Mouse (Mus musculus) thymus, adult 2 months (tissue): ENCODE results near the gene Arl15. TPM values are rescaled to one million over a fixed set of nuclear protein-coding genes. Genes with fewer than 3 reads are reported as not detected.

Experiments
- DNase-seq: peaks from one replicate; pipeline ENCODE4 v3.0.0; 2021
- H3K27ac ChIP-seq: fragments of 200-500 bp; 2 replicates; pipeline ENCODE4 v1.5.1; 2012; ENCODE audit warnings: low read length, control low read depth; ENCODE audit not compliant: control insufficient read depth, insufficient read depth
- H3K27me3 ChIP-seq: fragments of 200-500 bp; 2 replicates; pipeline ENCODE4 v1.6.1; 2012; ENCODE audit warnings: mild to moderate bottlenecking, low read length, moderate library complexity, mixed read lengths; ENCODE audit not compliant: control insufficient read depth, insufficient read depth
- H3K36me3 ChIP-seq: fragments of 200-500 bp; 2 replicates; pipeline ENCODE4 v1.6.1; 2012; ENCODE audit warnings: mild to moderate bottlenecking, low read length, moderate library complexity; ENCODE audit not compliant: control insufficient read depth, insufficient read depth
- H3K4me1 ChIP-seq: fragments of 200-500 bp; replicated peaks from 2 replicates; pipeline ENCODE4 v1.6.1; 2012; ENCODE audit warnings: low read length; ENCODE audit not compliant: control insufficient read depth, insufficient read depth
- H3K4me3 ChIP-seq: fragments of 200-500 bp; 2 replicates; pipeline ENCODE4 v1.5.1; 2012; ENCODE audit warnings: mild to moderate bottlenecking, low read length, control low read depth, moderate library complexity; ENCODE audit not compliant: control insufficient read depth, insufficient read depth
- CTCF ChIP-seq: fragments of 200-500 bp; IDR thresholded peaks from 2 replicates; pipeline ENCODE4 v1.5.1; 2012; ENCODE audit warnings: mild to moderate bottlenecking, control low read depth, low read length, moderate library complexity, borderline replicate concordance; ENCODE audit not compliant: control insufficient read depth, poor library complexity, insufficient read depth; ENCODE audit errors: extremely low read depth
- POLR2A ChIP-seq: fragments of 200-500 bp; IDR thresholded peaks from 2 replicates; pipeline ENCODE4 v1.6.1; 2012; ENCODE audit warnings: mild to moderate bottlenecking, low read length, control low read depth, moderate library complexity; ENCODE audit not compliant: control insufficient read depth, poor library complexity, insufficient read depth; ENCODE audit errors: extremely low read depth
- WGBS: fragments of 180-500 bp; shearing (Covaris S2); methylation state at CpG from one replicate; pipeline ENCODE4 v1.1.7; 2018; 5-methylcytosine and 5-hydroxymethylcytosine counted together
- polyA plus RNA-seq: library from polyadenylated mRNA; depleted of rRNA; stranded (reverse); fragments of >200 nt; gene quantifications from 2 replicates; pipeline ENCODE4 v1.2.3, GENCODE M21; 2012

The Arl15 gene
- polyA plus RNA-seq, 1 experiment: 4.9 TPM

DNA sequence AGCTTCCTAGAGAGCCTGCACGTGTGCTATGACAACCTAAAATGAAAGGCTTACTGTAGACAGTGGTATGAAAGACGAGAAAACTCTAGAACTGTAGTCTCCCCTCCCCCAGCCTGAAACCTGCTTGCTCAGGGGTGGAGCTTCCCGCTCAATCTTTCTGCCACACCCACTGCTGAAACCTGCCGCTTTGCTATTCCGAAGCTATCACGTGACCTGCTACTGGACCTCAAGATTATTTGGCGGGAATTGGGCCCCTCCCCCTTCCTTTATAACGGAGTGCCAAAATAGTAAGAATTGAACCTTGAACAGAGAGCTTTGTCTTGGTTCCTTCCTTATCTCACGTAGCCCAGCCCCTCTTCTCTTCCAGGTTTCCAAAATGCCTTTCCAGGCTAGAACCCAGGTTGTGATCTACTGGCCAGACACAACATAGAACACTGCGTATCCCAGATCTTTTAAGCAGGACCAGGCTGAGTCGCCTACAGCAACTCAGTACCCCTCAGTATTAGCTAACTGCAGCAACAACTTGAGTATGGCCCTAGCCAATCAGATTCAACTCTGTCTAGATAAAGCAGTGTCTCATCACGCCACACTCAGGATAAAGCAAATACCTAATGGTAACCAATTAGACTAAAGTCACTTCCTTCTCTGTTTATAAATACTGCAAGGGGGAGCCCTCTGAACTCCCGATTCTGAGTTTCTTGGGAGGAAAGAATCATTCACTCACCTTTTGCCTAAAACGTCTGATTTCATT is 31.4 kb upstream of the Arl15 start:
- no peak for DNase-seq
- Histone ChIP-seq H3K27ac (no peak overlapping the region), H3K27me3 (no peaks in the 10 kb centered on the region), H3K4me3 (no peak overlapping the region), H3K36me3 (no peaks in the 10 kb centered on the region), H3K4me1 (no peaks in the 10 kb centered on the region)
- TF ChIP-seq CTCF (no peak), POLR2A (no peak)
- WGBS: 93% methylated on average over 14 of the region's 14 CpGs

DNA sequence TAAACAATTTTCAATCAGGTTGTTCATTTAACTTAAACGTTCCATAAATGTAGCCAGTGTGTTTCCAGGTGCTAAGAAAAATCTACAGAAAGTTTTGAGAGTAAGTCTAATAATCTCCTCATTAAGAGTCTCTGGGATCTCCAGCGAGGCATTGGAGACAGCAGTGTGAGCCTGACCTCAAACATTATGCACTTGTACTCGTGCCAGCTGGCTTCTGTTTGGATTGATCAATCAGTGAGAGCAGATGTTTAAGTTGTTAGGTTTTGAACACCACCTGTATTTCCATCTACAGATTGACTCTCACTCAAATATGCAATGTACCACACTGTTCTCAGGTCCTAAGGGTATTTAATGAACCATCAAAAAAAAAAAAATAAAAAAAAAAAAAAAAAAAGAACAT is 28.9 kb upstream of the Arl15 start:
- no peak overlapping the region for H3K27ac ChIP-seq
- H3K36me3 ChIP-seq: no peaks in the 10 kb centered on the region
- TF ChIP-seq POLR2A (no peak), CTCF (no peak)
- no peaks in the 10 kb centered on the region for H3K27me3 ChIP-seq
- no peak for DNase-seq
- no peaks in the 10 kb centered on the region for H3K4me1 ChIP-seq
- no peak overlapping the region for H3K4me3 ChIP-seq
- 80% methylated on average over 3 of the region's 3 CpGs for WGBS

DNA sequence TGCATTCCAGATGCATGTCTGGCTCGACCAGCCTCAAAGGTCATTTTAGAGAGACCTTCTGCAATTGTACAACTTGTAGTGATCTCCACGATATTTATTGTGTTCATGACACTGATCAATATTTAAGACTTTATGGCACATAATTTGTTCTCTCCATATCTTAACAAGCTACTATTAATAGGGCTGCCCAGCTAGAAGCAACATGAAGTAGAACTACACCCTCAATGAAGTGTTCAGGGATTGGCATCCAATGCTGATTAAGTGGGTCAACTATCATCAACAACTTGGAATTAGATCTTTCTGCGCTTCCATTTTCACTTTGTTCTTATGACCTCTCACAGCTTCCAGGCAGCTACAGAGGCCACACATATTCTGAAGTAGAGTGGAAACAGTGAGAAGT is 24.5 kb upstream of the Arl15 start:
- 95% methylated on average over 3 of the region's 3 CpGs for WGBS
- Histone ChIP-seq H3K4me1 (no peaks in the 10 kb centered on the region), H3K27ac (no peak overlapping the region), H3K4me3 (no peak overlapping the region), H3K36me3 (no peaks in the 10 kb centered on the region), H3K27me3 (no peaks in the 10 kb centered on the region)
- no peak for TF ChIP-seq POLR2A
- no peak for TF ChIP-seq CTCF
- DNase-seq: no peak

DNA sequence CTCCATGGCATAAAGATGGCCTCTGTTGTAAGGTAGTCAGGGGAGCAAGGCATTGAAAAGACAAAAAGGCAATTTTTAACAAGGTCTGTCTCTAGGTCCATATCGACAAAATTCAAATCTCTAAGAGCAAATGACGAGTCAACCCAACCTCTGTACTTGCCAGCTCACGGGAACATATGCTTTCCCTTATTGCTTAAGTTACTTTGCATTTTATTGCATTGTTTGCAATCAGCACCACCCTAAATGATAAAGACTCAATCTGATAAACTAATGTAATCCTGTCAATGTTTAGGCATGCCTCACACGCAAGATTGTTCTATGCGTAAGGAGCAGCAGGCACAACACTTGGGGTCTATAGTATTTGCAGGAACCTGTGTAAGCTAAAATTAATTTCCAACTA is 24.0 kb upstream of the Arl15 start:
- WGBS: 96% methylated on average over 5 of the region's 5 CpGs
- TF ChIP-seq CTCF (no peak), POLR2A (no peak)
- H3K27ac ChIP-seq: no peak overlapping the region
- no peak overlapping the region for H3K4me3 ChIP-seq
- no peak for DNase-seq
- no peaks in the 10 kb centered on the region for H3K36me3 ChIP-seq
- no peaks in the 10 kb centered on the region for H3K27me3 ChIP-seq
- H3K4me1 ChIP-seq: no peaks in the 10 kb centered on the region

DNA sequence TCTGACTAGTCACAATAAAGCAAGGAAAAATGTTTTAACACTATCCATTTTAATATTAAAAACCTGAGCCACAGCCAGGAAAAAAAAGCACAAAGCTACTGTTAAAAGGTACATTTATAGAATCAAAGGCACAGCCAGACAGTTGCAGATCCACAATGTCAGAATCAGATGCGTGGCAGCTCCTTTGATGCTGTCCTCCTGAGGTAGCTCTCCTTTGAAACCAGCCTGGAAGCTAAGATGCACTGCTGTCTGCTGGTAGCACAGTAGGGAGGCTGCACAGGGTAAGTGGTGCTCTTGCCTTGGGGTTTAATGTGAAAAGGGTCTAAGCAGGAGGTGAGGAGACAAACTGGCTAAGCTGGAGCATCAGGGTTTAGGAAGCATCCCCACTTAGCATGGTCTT is 23.0 kb upstream of the Arl15 start:
- no peaks in the 10 kb centered on the region for H3K4me1 ChIP-seq
- no peaks in the 10 kb centered on the region for H3K36me3 ChIP-seq
- no peak for DNase-seq
- H3K27ac ChIP-seq: no peak overlapping the region
- WGBS: 22% methylated on average over 1 of the region's 1 CpGs
- no peak for TF ChIP-seq CTCF
- no peak for TF ChIP-seq POLR2A
- H3K4me3 ChIP-seq: no peak overlapping the region
- H3K27me3 ChIP-seq: no peaks in the 10 kb centered on the region

DNA sequence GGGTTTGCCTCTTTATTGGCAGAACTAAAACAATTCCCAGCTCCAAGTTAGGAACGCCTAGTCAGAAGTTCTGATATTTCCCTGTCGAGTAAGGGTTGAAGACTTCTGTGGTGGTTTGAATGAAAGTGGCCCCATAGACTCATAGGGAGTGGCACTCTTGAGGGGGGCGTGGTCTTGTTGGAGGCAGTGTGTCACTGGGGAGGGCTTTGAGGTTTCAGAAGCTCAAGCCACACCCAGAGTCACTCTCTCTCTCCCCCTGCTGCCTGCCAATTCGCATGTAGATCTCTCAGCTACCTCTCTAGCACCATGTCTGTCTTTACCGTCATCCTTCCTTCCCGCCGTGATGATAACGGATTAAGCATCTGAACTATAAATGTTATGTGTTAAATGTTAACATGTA is 19.5 kb upstream of the Arl15 start:
- no peak for TF ChIP-seq POLR2A
- no peak for TF ChIP-seq CTCF
- Histone ChIP-seq H3K27ac (no peak overlapping the region), H3K27me3 (no peaks in the 10 kb centered on the region), H3K36me3 (no peaks in the 10 kb centered on the region), H3K4me3 (no peak overlapping the region), H3K4me1 (no peaks in the 10 kb centered on the region)
- DNase-seq: no peak
- 98% methylated on average over 8 of the region's 8 CpGs for WGBS
